Mouse (Mus musculus): ENCODE measurements around the gene Cnih3. TPM values are rescaled to one million over a fixed set of nuclear protein-coding genes. Genes with fewer than 3 reads are reported as not detected.

Cnih3 gene
- polyA plus RNA-seq, 1 experiment from 2014 or later: 0.10 TPM

DNA sequence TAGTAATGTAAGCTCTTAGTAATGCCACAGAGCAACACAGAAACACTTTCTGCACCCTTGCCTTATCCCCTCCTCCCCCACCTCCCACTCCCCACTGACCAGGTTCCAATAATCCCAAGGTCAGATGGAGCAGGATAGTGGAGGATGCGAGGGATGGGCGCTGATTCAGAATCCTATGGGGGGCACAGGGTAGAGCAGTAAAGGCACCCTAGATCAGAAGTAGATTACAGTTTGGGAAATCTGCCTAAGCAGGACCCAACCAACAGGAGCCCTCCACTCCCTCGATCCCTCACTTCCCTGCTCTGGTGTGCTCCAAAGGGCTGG is 423 bp upstream of the Cnih3 start:
- no peak for DNase-seq (ENCODE audit: low spot score)

DNA sequence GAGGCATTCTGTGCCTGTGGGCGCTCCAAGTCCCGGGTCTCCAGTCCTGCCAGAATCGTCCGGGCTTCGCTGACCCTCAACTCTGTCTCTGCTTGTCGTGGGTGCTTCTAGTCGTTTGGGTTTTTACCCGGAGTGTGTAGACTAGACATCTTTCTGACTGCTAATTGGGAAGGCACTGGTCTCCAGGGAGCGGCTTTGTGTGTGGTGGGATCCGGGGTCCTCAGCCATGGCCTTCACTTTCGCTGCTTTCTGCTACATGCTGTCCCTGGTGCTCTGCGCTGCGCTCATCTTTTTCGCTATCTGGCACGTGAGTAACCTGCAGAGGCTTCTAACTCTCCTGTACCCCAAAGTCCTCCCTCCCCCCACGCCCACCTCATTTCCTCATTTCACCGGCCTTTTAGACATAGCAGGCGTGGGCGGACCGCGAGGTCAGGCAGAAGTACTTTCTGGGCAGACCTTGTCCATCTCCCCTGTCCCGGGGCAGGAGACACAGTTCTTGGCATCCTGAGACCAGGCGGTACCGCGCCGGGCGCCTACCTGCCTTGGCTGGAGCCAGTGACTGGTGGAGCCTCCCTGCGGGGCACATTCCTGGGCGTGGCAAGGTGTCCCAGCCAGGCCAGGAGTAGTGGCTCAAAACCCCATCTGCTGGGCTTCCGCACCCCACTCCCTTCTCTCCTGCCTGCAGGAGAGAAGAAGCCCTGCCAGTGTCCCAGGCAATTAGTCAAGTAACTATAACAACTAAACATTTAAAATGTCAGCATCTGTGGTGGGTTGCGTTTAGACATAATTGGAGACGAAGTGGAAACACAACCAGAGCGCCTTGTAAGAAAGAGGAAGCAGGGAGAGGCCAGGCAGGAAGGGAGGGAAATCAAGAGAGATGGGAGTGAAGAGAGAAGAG is 1.0 kb downstream of the Cnih3 start:
- no peak for DNase-seq (ENCODE audit: low spot score)

DNA sequence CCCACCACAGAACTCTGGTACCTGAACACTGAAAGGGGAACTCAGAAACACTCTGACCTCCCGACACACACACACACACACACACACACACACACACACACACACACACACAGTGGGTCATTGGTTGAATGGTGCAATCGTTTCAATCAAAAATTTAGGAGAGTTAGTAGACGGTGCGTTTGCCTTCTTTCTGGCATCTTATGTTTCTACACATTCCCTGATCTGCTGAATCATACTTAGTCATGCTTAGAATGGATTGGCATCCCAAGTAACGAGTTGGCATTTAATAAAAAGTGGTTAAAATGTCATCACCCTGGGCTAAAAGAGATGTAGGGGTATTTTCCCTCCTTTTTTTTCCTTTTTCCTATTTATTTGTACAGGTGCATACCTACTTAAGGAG is 3.3 kb downstream of the Cnih3 start:
- no peak for DNase-seq (ENCODE audit: low spot score)

DNA sequence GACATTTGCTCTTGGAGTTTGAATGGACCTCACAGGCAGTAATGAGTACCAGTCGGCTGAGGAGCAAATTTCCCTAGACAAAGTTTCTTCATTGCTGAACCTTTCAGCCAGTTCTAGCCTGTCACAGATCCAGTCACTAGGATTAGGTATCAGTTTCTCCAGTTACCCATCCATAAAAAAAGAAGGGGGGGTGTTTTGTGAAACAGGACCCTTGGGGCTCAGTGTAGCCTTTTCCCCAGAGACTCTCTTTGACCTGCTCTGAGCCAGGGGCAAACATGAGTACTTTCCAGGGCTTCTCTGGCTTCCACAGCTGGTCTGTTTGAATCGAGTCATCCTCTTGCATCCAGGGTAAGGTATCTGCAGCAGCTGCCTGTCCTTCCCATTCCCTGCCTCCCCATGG is 5.4 kb downstream of the Cnih3 start:
- DNase-seq (ENCODE audit: low spot score): no peak

DNA sequence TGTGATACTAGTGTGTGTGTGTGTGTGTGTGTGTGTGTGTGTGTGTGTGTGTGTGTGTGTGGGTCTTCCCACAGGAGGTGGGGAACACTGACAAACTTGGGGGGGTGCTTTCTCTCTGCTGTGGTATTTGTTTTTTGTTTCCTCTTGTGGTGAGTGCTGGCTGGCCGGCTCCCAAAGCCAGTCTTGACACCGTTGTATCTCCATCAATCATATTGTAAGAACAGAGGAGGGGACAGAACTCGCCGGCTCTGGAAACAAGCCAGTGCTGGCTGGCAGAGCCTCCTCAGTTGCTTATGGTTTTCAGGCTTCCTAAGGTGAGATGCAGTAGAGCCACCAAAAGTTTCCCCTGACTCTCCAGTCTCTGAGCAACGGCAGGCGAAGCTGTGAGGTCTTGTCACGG is 6.1 kb downstream of the Cnih3 start:
- no peak for DNase-seq (ENCODE audit: low spot score)

DNA sequence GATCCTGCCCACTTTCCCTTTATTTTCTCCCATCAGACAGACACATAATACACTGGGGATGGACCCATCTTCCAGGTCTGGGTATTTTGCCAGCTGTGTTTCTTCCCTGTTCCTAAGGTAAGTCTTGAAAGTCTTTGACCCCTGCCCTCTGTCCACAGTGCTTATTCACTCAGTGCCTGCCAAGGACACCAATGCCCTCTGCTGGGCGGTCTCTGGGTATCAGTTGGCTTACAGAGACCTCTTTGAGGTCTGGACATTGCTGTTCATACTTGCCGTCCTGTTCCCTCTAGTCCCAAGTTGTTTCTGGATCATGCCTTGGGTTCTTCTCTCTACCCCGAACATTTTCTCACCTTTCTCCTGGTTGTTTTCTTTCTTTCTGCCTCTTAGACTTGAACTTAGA is 8.3 kb downstream of the Cnih3 start:
- no peak for DNase-seq (ENCODE audit: low spot score)

DNA sequence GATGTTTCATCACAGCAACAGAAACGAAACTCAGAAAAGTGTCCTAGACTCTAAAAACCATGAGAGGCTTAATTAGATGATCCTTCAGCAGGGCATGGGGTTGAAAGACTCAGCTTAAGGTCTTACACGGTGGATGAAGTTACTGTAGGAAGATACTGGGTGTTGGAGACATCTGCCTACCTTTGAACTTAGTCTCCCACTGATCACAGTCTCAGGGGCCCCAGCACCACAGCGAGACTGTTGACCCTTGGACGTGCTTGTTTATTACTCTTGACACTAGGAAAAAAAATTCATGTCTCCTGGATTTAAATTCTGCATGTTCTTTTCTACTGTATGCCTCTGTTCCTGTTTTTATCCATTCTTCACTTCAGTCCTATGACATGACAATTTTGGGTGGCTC is 11.6 kb downstream of the Cnih3 start:
- DNase-seq (ENCODE audit: low spot score): no peak

DNA sequence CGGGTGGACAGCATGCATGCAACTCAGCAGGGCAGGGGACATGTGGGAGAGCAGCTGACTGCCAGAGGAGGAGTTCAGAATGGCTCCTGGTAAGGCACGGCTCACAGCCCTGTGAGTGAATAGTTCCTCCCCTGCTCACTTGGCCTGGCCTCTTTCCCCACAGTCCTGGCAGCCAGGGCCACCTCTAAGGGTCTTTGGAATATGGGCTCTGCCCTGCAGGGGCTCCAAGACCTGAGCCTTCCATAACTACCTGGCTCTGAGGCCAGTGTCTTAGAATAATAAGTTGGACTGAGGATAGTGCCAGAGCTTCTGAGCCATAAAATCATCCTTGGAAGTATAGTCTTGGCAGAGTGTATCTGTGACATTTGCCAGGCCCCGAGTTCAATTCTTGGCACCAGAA is 12.9 kb downstream of the Cnih3 start:
- DNase-seq (ENCODE audit: low spot score): no peak

DNA sequence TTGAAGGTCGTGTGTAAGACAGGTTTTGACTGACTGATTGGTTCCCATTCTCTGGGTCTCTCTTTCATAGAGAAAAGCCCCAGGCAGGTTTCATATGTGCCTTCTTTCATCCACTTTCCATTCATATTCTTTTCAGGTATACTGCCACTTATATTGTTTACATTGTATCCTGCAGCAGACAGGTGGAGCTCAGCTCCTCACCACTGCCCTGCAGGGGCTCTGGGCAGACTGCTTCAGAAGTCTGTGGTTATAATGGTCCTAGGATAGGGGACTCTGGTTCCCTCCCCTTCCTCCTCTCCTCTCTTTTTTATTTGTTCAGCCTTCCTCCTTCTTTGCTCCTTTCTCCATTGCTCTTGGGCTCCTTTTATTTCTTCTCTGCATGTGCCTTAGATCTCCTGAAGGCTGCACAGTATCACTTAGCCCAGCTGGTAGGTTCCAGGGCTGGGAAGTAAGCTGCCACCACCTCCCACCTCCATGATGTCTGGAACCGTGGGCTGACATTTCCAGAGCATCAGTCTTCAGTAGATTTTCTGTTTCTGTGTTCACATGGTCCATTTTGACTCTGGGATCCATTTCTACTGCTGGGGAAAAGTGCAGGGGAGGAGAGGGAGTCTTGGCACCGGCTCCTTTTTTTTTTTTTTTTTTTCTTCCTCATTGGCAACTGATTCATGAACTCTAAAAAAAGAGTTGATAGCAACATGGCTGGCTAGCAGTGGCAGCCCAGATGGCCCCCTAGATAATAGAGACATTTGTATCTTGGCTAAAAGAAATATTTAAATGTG is 16.6 kb downstream of the Cnih3 start:
- DNase-seq (ENCODE audit: low spot score): no peak

DNA sequence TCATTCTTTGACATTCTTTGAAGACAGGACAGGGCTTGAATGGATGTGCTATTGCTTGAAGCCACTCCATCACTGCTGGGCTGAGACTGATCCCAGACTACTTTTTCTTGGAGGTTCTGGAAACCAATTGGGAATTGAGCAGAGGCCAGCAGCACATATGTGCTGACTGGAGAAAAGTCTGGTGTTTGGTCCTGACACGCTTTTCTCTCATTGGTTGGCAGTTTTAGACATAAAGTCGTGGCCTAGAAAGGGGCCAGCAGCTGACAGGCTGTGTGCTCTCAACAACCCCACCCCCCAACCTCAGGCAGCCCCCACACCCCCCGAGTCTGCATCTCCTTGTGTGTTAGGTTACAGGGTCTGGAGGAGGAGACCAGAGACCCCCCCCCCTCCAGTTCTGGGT is 17.9 kb downstream of the Cnih3 start:
- no peak for DNase-seq (ENCODE audit: low spot score)

DNA sequence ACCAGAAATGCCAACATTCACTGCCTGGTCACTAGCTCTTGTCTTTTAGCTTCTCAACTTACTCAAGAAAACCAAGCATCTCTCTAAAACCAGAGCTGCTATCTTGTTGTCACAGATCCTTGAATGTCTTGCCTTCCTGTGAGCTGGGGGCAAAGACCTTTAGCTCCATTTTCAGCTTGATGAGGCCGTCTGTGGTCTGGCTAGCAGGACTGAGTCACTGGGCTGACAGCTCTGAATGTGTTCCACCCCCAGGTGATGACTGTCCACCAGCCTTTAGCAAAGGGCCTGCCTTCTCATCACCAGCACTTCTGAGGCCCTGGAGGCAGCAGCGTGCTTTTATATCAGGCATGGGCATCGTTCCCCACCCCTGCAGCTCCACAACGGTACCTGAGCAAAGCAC is 18.8 kb downstream of the Cnih3 start:
- DNase-seq (ENCODE audit: low spot score): no peak

DNA sequence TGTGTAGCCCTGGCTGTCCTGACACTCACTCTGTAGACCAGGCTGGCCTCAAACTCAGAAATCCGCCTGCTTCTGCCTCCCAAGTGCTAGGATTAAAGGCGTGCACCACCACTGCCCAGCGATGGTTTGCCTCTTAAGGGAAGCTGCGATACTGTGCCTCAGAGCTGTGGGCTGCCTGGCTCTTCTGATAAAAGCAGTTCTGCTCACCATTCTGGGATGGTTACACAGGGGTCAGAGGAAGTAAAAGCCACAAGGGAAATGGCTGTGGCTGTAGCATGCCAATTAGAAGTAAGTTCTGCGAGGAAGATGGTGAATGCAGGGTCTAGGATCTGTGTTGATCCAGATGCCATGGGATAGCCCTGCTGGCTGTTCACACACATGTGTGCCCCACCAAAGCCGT is 19.9 kb downstream of the Cnih3 start:
- DNase-seq (ENCODE audit: low spot score): no peak

DNA sequence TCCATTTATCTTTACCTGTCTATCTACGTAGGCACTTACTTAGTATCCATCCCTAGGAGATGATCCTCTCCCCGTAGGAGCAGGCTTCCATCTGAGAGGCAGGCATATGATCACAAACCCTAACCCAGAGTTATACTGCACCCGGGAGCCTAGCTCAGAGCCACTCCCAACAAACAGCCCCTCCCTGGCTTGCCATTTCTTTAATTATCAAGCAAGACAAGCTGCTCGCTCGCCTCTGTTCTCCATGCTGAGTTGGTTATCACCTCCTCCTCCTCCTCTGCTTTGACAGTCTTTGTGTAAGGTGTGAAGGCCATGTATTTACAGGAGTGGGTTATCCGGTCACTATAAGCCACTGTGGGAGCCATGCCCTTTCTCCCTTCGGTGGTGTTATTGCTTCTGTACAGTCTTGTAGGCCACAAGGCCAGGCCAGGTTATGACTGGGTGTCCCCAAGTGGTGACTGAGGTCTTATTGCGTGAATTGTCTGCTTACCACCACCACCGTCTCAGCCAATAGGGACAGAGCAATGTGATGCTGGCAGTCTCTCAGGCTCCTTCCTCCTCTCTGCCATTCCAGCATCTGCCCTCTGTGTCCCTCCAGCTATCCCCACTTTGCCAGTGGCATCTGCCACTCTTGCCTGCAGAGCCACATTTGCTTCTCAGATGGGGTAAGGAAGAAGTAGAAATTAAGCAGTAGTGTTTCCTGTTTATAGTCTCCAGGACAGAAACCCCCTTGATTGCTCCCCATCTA is 22.4 kb downstream of the Cnih3 start:
- no peak for DNase-seq (ENCODE audit: low spot score)

DNA sequence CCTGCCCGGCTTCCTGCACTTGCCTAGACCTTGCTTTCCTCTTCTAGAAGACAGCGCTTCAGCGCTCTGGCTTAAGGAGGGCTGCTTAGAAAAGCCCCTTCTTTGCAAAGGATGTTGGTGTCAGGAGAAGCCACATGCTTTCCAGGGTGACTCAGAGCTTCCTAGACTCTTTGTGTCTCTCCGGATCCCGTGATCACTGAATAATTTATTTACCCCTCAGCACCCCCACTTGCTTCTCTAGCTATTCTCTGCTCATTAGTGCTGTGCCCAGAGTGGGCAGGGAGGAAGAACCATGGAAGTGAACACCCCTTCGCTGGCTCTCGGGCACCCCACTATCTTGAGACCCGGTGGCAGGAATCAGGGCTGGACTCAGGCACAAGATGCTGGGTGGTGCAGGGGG is 24.0 kb downstream of the Cnih3 start:
- DNase-seq (ENCODE audit: low spot score): no peak

DNA sequence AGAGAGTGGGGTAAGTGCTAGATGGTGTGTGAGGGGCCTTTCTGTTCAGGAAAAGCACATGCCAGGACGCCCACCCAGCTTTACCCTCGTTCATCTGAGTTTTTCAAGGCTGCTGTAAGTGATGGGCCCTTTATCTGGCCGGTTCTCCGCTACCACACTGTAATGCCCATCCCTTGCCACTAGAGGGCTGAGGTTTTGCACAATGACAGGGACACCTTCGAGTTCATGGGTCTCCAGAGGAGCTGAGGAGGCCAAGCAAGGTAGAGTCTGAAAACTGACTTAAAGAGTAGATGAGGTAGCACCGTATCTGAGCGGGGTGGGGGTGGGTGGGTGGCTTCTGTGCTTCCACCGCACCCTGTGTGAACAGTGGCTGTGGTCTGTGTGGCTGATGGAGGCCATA is 27.2 kb downstream of the Cnih3 start:
- peak; percentile 74 for DNase-seq (ENCODE audit: low spot score)

DNA sequence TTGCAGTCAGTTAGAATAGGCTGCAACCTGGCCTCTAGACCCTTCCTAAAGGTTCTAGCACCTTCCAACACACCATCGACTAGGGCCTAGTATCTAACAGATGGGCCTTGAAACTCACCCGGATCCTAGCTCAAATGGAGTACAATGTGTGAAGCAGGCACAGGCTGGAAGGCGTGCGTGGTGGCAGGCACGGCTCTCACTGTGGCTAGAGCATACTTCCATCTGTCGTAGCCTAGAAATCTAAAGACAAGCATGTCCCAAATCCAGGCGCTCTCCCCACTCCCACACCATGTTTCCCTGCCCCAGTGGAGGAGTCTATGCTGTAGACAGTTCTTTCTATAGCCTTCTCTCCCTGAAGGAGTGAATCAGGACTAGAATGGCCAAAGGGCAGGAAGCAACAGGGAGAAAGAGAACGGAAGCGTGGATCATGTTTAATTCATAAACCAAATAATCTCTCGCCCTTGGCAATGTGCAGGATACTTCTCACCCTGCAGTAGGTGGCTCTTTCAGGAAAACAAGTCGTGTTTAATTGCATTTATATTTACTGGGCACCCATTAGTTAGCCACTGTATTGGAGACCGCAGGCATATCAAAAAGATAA is 29.1 kb downstream of the Cnih3 start:
- no peak for DNase-seq (ENCODE audit: low spot score)

DNA sequence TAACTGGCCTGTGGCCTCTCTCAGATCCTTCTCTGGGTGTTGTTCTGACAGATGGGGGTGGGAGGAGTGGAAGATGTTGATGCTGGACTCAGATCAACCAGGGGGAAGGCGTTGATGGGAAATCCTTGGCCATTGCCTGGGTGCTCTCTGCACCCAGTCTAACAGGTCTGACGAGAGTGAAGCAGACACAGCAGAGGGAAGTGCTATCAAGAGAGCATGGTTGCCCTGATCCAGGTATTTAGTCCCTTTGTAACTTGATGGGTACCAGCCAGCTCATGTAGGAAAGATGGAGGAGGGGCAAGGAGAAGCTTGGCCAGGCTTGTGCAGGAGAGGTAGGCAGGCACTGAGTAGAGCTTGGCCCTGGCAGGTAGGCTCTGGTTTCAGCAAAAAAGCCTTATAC is 36.8 kb downstream of the Cnih3 start:
- DNase-seq (ENCODE audit: low spot score): no peak

DNA sequence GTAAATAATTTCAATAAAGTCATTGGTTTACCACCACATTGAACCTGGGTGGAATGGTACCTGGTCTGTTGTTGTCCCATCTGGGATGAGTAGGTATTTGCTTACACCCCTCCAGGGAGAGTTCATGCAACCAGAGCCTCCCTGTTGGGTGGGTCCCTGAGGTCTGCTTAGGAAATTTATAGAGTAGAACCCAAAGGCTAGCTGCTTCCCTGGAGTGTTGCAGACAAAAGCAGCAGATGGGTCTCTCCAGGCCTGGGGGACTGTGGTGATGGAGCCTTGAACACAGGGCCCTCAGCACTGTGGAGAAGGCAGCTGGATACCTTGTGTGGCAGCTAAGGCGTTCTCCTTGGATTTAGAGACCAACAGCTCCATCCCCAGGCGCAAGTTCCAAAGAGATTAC is 40.1 kb downstream of the Cnih3 start:
- DNase-seq (ENCODE audit: low spot score): no peak

DNA sequence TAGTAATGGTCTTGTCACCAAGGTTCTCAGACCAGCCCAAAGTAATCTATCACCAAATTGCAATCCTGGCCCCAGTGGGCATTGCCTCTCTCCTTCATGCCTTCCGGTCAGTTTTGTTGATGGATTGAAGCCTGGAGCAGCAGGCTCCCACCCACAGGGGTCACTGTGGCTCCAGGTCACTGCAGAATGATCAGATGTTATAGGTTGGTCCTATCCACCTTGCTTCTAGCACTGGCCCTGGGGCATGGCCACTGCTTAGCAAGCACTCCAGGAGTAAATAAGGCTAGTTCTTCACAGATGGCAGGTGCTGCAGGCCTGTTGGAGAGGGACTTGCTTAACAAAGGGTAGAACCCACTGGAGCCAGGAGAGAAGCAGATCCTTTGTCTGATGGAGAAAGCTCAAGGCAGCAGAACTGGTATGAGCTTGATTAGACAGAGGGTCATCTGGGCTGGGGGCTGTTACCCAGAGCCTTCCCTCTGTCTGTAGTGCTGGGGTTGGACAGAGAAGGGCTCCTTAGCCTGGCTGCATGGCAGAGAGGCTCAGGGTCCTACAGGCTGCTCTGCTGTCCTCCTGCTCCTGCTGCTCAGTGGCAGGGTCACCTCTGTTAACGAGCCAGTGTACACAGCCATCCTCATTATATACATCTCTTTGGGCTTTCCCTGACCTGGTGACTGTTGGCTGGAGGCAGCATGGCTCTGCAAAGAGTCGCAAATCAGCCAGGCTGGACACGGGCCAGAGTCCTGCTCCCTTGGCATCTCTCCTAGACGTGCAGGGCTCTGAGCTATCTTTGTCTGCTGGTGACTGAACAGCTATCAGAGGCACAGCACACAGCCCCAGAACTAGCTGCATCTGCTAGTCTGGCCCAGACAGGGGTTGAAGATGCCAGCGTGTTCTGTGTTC is 41.1 kb downstream of the Cnih3 start:
- DNase-seq (ENCODE audit: low spot score): no peak

DNA sequence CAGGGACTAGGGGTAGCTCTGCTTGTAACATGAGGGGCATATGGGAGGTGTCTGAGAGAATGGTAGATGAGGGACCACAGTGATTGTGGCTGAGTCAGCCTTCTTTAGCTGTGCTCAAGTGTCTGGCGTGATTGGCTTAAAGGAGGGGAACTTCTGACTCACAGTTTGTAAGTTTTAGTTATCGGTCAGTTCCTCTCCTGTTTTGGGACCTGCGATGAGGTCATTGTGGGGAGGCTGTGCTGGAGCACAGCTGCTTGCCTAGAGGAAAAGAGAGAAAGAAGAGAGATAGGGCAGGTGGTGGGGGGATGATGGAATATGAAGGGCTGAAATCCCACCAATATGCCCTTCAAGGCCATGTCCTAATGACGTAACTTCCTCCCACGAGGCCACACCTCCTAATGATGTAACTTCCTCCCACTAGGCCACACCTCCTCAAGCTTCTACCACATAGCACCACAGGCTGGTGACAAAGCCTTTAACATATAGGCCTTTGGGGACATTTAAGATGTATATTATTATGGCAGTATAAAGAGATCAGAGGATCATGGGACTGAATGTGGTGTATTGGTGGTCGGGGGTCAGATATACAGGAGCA is 42.9 kb downstream of the Cnih3 start:
- DNase-seq (ENCODE audit: low spot score): no peak
